Mouse (Mus musculus): Measurements from ENCODE around the gene Fndc3b.

- no peak for TF ChIP-seq EP300 (optimal IDR thresholded peaks at IDR 0.05)
- TF ChIP-seq CTCF (IDR thresholded peaks at IDR 0.05; ENCODE audit: low read depth): no peak
Measured at GRCm38 (mm10) chr3:27557100-27558004, 153.8 kb downstream of the Fndc3b start.
